Mouse (Mus musculus) CH12.LX (cell line): ENCODE results near the gene Cry2. TPM values are rescaled to one million over a fixed set of nuclear protein-coding genes. Genes with fewer than 3 reads are reported as not detected.
A peak's percentile ranks its signal among the peaks of the same experiment; 100 is the strongest.

Experiments used
- DNase-seq: peaks from one replicate; pipeline ENCODE4 v3.0.0-alpha.2; 2013; ENCODE audit errors: extremely low read depth
- H3K27ac ChIP-seq: 2 replicates; pipeline ENCODE4 v1.5.1; 2012; ENCODE audit warnings: low read depth, mild to moderate bottlenecking, control low read depth, moderate library complexity; ENCODE audit not compliant: insufficient read depth
- H3K27me3 ChIP-seq: replicated peaks from 2 replicates; pipeline ENCODE3; 2012; ENCODE audit warnings: inconsistent platforms
- H3K36me3 ChIP-seq, 2 experiments: replicated peaks in 1 of 2; 2 replicates each; pipeline versions ENCODE3 to v1.6.1; 2012; ENCODE audit warnings: inconsistent platforms in 1 of 2, low read length in 1 of 2, mild to moderate bottlenecking in 1 of 2, mixed read lengths in 1 of 2, moderate library complexity in 1 of 2; ENCODE audit not compliant: control insufficient read depth in 1 of 2, insufficient read depth in 1 of 2
- H3K4me1 ChIP-seq, 2 experiments: 2 replicates each; pipeline ENCODE4 v1.6.1; 2012; ENCODE audit warnings: inconsistent platforms in 1 of 2, moderate library complexity in 1 of 2; ENCODE audit not compliant: insufficient read depth in 2 of 2, control insufficient read depth in 1 of 2
- H3K4me2 ChIP-seq: 2 replicates; pipeline ENCODE4 v1.6.1; 2012; ENCODE audit warnings: low read depth, mild to moderate bottlenecking, control low read depth; ENCODE audit not compliant: poor library complexity, insufficient read depth, severe bottlenecking
- H3K4me3 ChIP-seq, 3 experiments: fragments of 150-350 bp in 1 of 3; sonication (generic) in 1 of 3; replicated peaks in 1 of 3; 2 replicates each; pipeline versions ENCODE3 to v1.5.1; 2011 to 2012; ENCODE audit warnings: low read depth in 2 of 3, low read length in 2 of 3, mild to moderate bottlenecking in 2 of 3, moderate library complexity in 2 of 3, control low read depth in 1 of 3, improper control_type of control experiment in 1 of 3, inconsistent platforms in 1 of 3, mixed read lengths in 1 of 3; ENCODE audit not compliant: poor library complexity in 1 of 3
- H3K79me2 ChIP-seq: replicated peaks from 2 replicates; pipeline ENCODE4 v1.6.1; 2012; ENCODE audit warnings: mild to moderate bottlenecking, moderate library complexity; ENCODE audit not compliant: control insufficient read depth, poor library complexity, insufficient read depth, severe bottlenecking; ENCODE audit errors: extremely low read depth
- H3K9ac ChIP-seq: 2 replicates; pipeline ENCODE4 v1.6.1; 2012; ENCODE audit warnings: low read depth, mild to moderate bottlenecking, control low read depth, moderate library complexity; ENCODE audit not compliant: insufficient read depth
- H3K9me3 ChIP-seq: replicated peaks from 2 replicates; pipeline ENCODE3; 2012; ENCODE audit warnings: low read length, inconsistent platforms, mixed read lengths
- BHLHE40 ChIP-seq: IDR thresholded peaks from 2 replicates; pipeline ENCODE4 v1.6.1; 2011; ENCODE audit warnings: mild to moderate bottlenecking, low read depth, low read length, improper control_type of control experiment
- CHD1 ChIP-seq: IDR thresholded peaks from 2 replicates; pipeline ENCODE4 v1.6.1; 2012; ENCODE audit warnings: low read depth, low read length, improper control_type of control experiment, inconsistent platforms
- CHD2 ChIP-seq: IDR thresholded peaks from 2 replicates; pipeline ENCODE4 v1.6.1; 2011; ENCODE audit warnings: low read length, improper control_type of control experiment
- CTCF ChIP-seq, 2 experiments: IDR thresholded peaks in 1 of 2; conservative IDR thresholded peaks in 1 of 2; 2 replicates each; pipeline ENCODE4 v1.5.1; 2011 to 2012; ENCODE audit warnings: low read depth in 2 of 2, low read length in 2 of 2, improper control_type of control experiment in 1 of 2, inconsistent platforms in 1 of 2, mild to moderate bottlenecking in 1 of 2, moderate library complexity in 1 of 2
- E2F4 ChIP-seq: IDR thresholded peaks from 2 replicates; pipeline ENCODE4 v1.6.1; 2011; ENCODE audit warnings: low read depth, low read length, improper control_type of control experiment; ENCODE audit not compliant: insufficient replicate concordance
- ELF1 ChIP-seq: IDR thresholded peaks from 2 replicates; pipeline ENCODE4 v1.6.1; 2014; ENCODE audit warnings: low read depth, mild to moderate bottlenecking, inconsistent platforms, low read length, improper control_type of control experiment
- EP300 ChIP-seq: IDR thresholded peaks from 2 replicates; pipeline ENCODE4 v1.6.1; 2011; ENCODE audit warnings: low read length, improper control_type of control experiment
- ETS1 ChIP-seq: conservative IDR thresholded peaks from 2 replicates; pipeline ENCODE4 v1.6.1; 2012; ENCODE audit warnings: low read depth, mild to moderate bottlenecking, inconsistent platforms, low read length, improper control_type of control experiment, moderate library complexity
- GABPA ChIP-seq: IDR thresholded peaks from 2 replicates; pipeline ENCODE4 v1.6.1; 2012; ENCODE audit warnings: low read depth, low read length, improper control_type of control experiment, inconsistent platforms; ENCODE audit not compliant: insufficient replicate concordance
- IRF4 ChIP-seq: IDR thresholded peaks from 2 replicates; pipeline ENCODE4 v1.6.1; 2014; ENCODE audit warnings: low read depth, mild to moderate bottlenecking, inconsistent platforms, low read length, improper control_type of control experiment
- JUN ChIP-seq: IDR thresholded peaks from 2 replicates; pipeline ENCODE4 v1.6.1; 2011; ENCODE audit warnings: low read depth, mild to moderate bottlenecking, low read length, improper control_type of control experiment, moderate library complexity; ENCODE audit not compliant: insufficient read depth
- JUND ChIP-seq: conservative IDR thresholded peaks from 2 replicates; pipeline ENCODE4 v1.6.1; 2011; ENCODE audit warnings: low read depth, low read length, improper control_type of control experiment
- KAT2A ChIP-seq: IDR thresholded peaks from 2 replicates; pipeline ENCODE4 v1.6.1; 2012; ENCODE audit warnings: low read length, improper control_type of control experiment, inconsistent platforms; ENCODE audit not compliant: insufficient replicate concordance
- MAX ChIP-seq: IDR thresholded peaks from 2 replicates; pipeline ENCODE4 v1.6.1; 2011; ENCODE audit warnings: low read length, improper control_type of control experiment
- MEF2A ChIP-seq: IDR thresholded peaks from 2 replicates; pipeline ENCODE4 v1.6.1; 2014; ENCODE audit warnings: low read depth, mild to moderate bottlenecking, inconsistent platforms, low read length, improper control_type of control experiment, borderline replicate concordance
- MXI1 ChIP-seq: IDR thresholded peaks from 2 replicates; pipeline ENCODE4 v1.6.1; 2011; ENCODE audit warnings: mild to moderate bottlenecking, low read depth, low read length, improper control_type of control experiment
- NELFE ChIP-seq: IDR thresholded peaks from 2 replicates; pipeline ENCODE4 v1.6.1; 2011; ENCODE audit warnings: low read depth, low read length, improper control_type of control experiment
- POLR2A ChIP-seq: IDR thresholded peaks from 2 replicates; pipeline ENCODE4 v1.6.1; 2011; ENCODE audit warnings: low read depth, mild to moderate bottlenecking, improper control_type of control experiment, low read length
- POLR2AphosphoS2 ChIP-seq: IDR thresholded peaks from 2 replicates; pipeline ENCODE4 v1.6.1; 2011; ENCODE audit warnings: low read depth, low read length, improper control_type of control experiment
- RAD21 ChIP-seq: IDR thresholded peaks from 2 replicates; pipeline ENCODE4 v1.6.1; 2011; ENCODE audit warnings: low read depth, mild to moderate bottlenecking, low read length, improper control_type of control experiment, moderate library complexity
- RCOR1 ChIP-seq: conservative IDR thresholded peaks from 2 replicates; pipeline ENCODE4 v1.6.1; 2012; ENCODE audit warnings: low read depth, mild to moderate bottlenecking, inconsistent platforms, low read length, improper control_type of control experiment
- TBP ChIP-seq: conservative IDR thresholded peaks from 2 replicates; pipeline ENCODE4 v1.6.1; 2011; ENCODE audit warnings: low read depth, low read length, improper control_type of control experiment
- UBTF ChIP-seq: IDR thresholded peaks from 2 replicates; pipeline ENCODE4 v1.6.1; 2012; ENCODE audit warnings: low read depth, mild to moderate bottlenecking, inconsistent platforms, low read length, improper control_type of control experiment, moderate library complexity
- USF1 ChIP-seq: IDR thresholded peaks from 2 replicates; pipeline ENCODE4 v1.6.1; 2014; ENCODE audit warnings: low read depth, mild to moderate bottlenecking, inconsistent platforms, low read length, improper control_type of control experiment
- ZKSCAN1 ChIP-seq: IDR thresholded peaks from 2 replicates; pipeline ENCODE4 v1.6.1; 2012; ENCODE audit warnings: low read depth, inconsistent platforms, low read length, improper control_type of control experiment, borderline replicate concordance
- dilution Hi-C: fragments of 300-500 bp; cut with MboI; formaldehyde crosslinking; loops from 2 replicates; pipeline ENCODE4 v1.14.3; 2020; ENCODE audit warnings: low sequenced_read_pairs; ENCODE audit not compliant: extremely low pct_unique_long_range_greater_than_20kb, extremely low pct_ligation_motif_present
- in situ Hi-C: fragments of 300-500 bp; cut with MboI; formaldehyde crosslinking; loops from 3 replicates; pipeline ENCODE4 v1.14.3; 2019; ENCODE audit warnings: low sequenced_read_pairs, low pct_ligation_motif_present, low pct_unique_long_range_greater_than_20kb, mixed read lengths
- polyA plus RNA-seq: library from polyadenylated mRNA; unstranded; fragments of >175 nt; gene quantifications from 2 replicates; pipeline ENCODE4 v1.2.1, GENCODE M21; 2012; ENCODE audit warnings: low read depth; ENCODE audit not compliant: insufficient read length
- total RNA-seq, 2 experiments: library from RNA; depleted of rRNA; stranded (reverse); fragments of 300-350 nt in 1 of 2; fragments of >200 nt in 1 of 2; gene quantifications; 2 replicates each; pipeline ENCODE4 v1.2.3; 2012 to 2014

Cry2 gene
- total and polyA plus RNA-seq, 3 experiments = 4.3 to 15.9 (median 12.7) TPM

DNA sequence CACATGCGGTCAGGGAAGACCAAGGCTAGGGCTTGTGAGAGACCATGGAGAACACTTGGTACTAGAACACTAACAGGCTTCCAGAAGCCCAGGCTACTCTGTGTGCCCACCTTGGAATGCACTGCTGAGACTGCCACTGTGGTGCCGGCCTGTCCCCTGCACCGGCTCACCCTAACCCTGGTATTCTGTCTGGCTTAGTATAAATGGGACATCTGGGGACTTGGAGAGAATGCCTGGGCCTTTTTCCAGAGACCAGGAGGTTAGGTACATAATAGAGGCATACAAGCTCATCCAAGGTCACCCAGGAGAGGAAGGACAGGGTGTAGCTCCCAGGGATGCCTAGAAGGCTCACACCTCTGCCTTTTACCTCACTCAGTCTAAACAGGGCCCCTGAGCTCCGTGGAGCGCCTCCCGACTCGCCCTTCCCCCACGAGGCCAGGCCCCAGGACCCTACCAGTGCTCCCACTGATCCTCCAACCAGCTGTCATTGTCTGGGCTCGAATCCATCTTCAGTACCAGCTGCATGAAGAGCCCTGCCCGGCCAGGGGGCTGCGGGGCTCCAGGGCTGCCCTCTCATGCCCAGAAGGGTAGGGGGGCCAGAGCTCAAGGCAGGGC, 42.0 kb downstream of the Cry2 start:
- DNase-seq = no peak
- Histone ChIP-seq H3K9ac (peak overlapping the region; percentile 64), H3K27ac (no peak overlapping the region), H3K27me3 (no peaks in the 10 kb centered on the region), H3K4me1 (peaks cover 15 to 44% of the 10 kb centered on the region in 2 experiments), H3K4me2 (peak overlapping the region; percentile 53), H3K36me3 (peaks cover 4 to 38% of the 10 kb centered on the region in 2 experiments), H3K4me3 (peak overlapping the region; percentile 55 to 62 (median 55)), H3K9me3 (no peaks in the 10 kb centered on the region), H3K79me2 (no peaks in the 10 kb centered on the region)
- dilution Hi-C loops (no loop called here), in situ Hi-C loops (no loop called here)
- TF ChIP-seq E2F4 (no peak), NELFE (no peak), CHD2 (peak; percentile 48; the same call in 1 of the 2 replicates)

DNA sequence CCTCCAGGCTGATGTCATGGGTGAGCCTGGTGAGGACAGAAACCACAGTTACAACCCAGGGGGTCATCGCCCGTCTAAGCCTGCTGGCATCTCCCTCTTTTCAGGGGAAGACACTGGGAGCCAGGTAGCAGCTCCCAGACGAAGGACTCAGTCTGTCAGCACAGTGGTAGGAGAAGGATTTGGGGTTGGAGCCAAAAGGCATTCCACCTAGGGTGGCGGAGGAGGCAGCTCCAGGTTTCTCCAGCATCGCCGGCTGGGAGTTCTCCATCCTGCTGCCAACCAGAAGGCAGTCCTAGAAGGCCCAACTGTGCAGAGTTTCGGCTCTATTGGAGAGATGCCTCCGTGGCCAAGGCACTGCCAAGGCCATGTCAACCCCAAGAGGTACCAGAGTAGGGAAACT, 42.7 kb downstream of the Cry2 start:
- dilution Hi-C loops (no loop called here), in situ Hi-C loops (no loop called here)

DNA sequence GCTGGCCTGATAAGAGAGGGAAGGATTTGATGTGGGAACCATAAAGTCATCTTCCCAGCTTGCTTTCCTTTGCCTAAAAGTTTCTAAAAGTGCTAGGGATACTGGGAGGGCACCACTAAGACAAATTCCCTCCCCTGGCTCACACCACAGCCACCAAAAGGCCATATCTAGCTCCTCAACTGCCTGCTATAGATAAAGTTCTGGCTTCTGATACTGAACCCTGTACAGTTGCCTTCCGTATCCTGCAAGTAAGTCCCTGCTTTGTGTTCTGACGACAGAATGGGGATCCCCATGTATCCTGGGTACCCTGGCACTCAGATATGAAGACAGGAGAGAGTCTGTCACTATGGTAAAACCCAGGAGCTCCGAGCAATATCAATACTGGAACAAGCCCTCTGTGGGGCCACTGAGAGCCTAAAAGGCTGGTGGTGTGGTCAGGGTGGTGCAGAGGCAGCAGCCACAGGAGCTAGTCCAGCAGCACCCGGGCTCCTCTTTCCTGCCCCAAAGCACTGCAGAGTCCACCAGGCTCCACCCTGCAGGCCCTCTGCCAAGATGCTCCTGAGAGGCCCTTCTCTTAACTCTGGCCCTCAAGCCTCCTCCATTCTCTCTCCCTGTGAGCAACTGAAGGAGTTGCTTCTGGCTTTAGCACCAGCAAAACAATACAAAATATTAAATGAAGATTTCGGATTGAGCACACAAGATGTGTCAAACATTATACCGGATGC, 43.5 kb downstream of the Cry2 start:
- no peak overlapping the region for H3K9ac ChIP-seq
- no peak overlapping the region for H3K4me3 ChIP-seq
- no peaks in the 10 kb centered on the region for H3K79me2 ChIP-seq
- in situ Hi-C loops = no loop called here
- H3K27me3 ChIP-seq = no peaks in the 10 kb centered on the region
- dilution Hi-C loops = no loop called here
- H3K4me1 ChIP-seq = peaks cover 15 to 44% of the 10 kb centered on the region in 2 experiments
- no peaks in the 10 kb centered on the region for H3K9me3 ChIP-seq
- H3K27ac ChIP-seq = no peak overlapping the region
- peaks cover 19 to 52% of the 10 kb centered on the region in 2 experiments for H3K36me3 ChIP-seq
- no peak overlapping the region for H3K4me2 ChIP-seq
- no peak for DNase-seq
- TF ChIP-seq BHLHE40 (no peak), ELF1 (no peak), UBTF (no peak), ETS1 (no peak), RCOR1 (no peak), IRF4 (no peak), GABPA (no peak), CHD2 (no peak), TBP (no peak), POLR2AphosphoS2 (no peak), E2F4 (no peak), JUND (no peak), POLR2A (no peak), JUN (no peak), NELFE (no peak), EP300 (no peak), ZKSCAN1 (no peak), CHD1 (no peak), MXI1 (no peak)

More for the DNA sequence above, 42.7 kb downstream of the Cry2 start:
- no peak overlapping the region for H3K4me2 ChIP-seq
- no peaks in the 10 kb centered on the region for H3K79me2 ChIP-seq
- peaks cover 11 to 45% of the 10 kb centered on the region in 2 experiments for H3K36me3 ChIP-seq
- peaks cover 15 to 44% of the 10 kb centered on the region in 2 experiments for H3K4me1 ChIP-seq
- 0 out of 2 replicates have a peak overlapping the region, but pooled peaks have one; percentile 64 for H3K9ac ChIP-seq
- H3K27ac ChIP-seq = no peak overlapping the region
- H3K9me3 ChIP-seq = no peaks in the 10 kb centered on the region
- TF ChIP-seq POLR2A = no peak
- no peak for TF ChIP-seq POLR2AphosphoS2
- TF ChIP-seq E2F4 = no peak
- TF ChIP-seq MEF2A = no peak
- TF ChIP-seq MAX = no peak
- no peak for TF ChIP-seq JUND
- TF ChIP-seq GABPA = no peak
- TF ChIP-seq KAT2A = no peak
- no peak for TF ChIP-seq CTCF (conservative IDR thresholded peaks at IDR 0.05 in 1 of 2, IDR thresholded peaks at IDR 0.05 in 1 of 2; ENCODE audit: low read depth in 2 of 2, low read length in 2 of 2)
- TF ChIP-seq RAD21 = no peak
- no peak for TF ChIP-seq USF1
- TF ChIP-seq, all 38 proteins: peak for 0
- H3K4me3 ChIP-seq = peak overlapping the region in 1 of 3 experiments; percentile 62
- H3K27me3 ChIP-seq = no peaks in the 10 kb centered on the region
- DNase-seq = no peak
